10 mouse cellular contexts compared by ENCODE assay signal in the genomic region with DNA sequence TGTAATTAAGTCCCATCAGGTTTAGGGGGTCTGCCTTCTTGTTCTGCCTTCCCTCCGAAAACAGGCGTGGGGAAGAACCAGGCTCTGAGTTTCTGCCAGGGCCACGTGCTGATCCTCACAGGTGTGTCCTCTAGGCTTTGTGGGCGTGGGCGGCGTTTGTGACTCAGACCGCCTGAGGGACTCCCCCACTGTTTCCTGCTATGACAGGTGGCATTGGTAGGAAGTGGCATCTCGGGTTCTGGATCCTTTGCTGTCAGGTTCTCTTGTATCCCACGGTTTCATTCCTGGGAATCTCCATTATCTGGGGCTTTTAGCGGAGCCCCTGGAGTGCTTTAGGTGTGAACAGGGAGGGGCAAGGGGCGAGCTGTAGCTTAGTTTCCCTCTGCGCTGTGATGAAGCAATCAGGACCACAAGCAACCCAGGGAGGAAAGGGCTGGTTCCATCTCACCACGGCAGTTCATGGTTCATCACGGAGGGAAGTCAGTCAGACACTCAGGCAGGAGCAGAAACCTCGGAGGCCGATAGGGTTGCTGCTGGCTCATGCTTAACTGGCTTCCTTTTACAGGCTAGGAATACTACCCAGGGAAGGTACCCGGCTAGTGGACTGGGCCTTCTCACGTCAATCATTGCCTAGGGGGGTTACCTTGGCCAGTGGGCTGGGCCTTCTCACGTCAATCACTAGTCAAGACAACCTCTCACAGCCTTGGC. TPM values are rescaled to one million over a fixed set of nuclear protein-coding genes. Genes with fewer than 3 reads are reported as not detected.
DNase-seq lines count a peak whose midpoint lies in the region; ATAC-seq lines count a peak whose summit lies in the region.
"Had no signal": no experiment of that assay in that cellular context is flagged by ENCODE, and none has a peak within 500 bp of the region (broad histone marks: within the 10 kb centered on the region; RNA-seq: fewer than 3 reads in every experiment).

No protein-coding gene starts in this region.

- 0 out of 2 replicates have a peak, but pooled peaks have one; percentile 20 for ATAC-seq in megakaryocyte-erythroid progenitor cell, adult 5-6 weeks (replicated peaks; ENCODE audit: low FRiP score, low TSS enrichment, poor library complexity, severe bottlenecking)
- ATAC-seq in midbrain, embryonic 15.5 days (replicated peaks) = no peak

- H3K9me3 ChIP-seq in midbrain, embryonic 15.5 days = no peaks in the 10 kb centered on the region
- H3K9me3 ChIP-seq in limb, embryonic 10.5 days (replicated peaks) = no peaks in the 10 kb centered on the region
- H3K9me3 ChIP-seq: hindbrain, embryonic 15.5 days had no signal

- no peak overlapping the region for H3K27ac ChIP-seq in midbrain, embryonic 15.5 days
- H3K27ac ChIP-seq in limb, embryonic 10.5 days = no peak overlapping the region
- H3K27ac ChIP-seq: hindbrain, embryonic 15.5 days; midbrain, embryonic 10.5 days had no signal

- peak; percentile 41 for DNase-seq in lung, postnatal 25 days (ENCODE audit: low spot score)
- DNase-seq in lung, postnatal 36 days = no peak
- peak; percentile 61 for DNase-seq in brain, adult 2 months (ENCODE audit: low read depth, low spot score)
- peak; percentile 74 to 75 for DNase-seq in thymus, postnatal 10 days (ENCODE audit: low spot score in 2 of 2)
- DNase-seq in lung, postnatal 4 days = no peak
- DNase-seq in limb, embryonic 10.5 days (ENCODE audit: low spot score) = no peak

- H3K9ac ChIP-seq in midbrain, embryonic 15.5 days = no peak overlapping the region
- H3K9ac ChIP-seq: hindbrain, embryonic 15.5 days had no signal

- no peak overlapping the region for H3K4me2 ChIP-seq in midbrain, embryonic 15.5 days
- H3K4me2 ChIP-seq: hindbrain, embryonic 15.5 days had no signal

- 75% methylated on average over 19 of the region's 19 CpGs for WGBS in midbrain, embryonic 15.5 days
- 50% methylated on average over 19 of the region's 19 CpGs for WGBS in limb, embryonic 10.5 days

- no peaks in the 10 kb centered on the region for H3K4me1 ChIP-seq in midbrain, embryonic 15.5 days
- peaks cover 22% of the 10 kb centered on the region for H3K4me1 ChIP-seq in limb, embryonic 10.5 days
- H3K4me1 ChIP-seq: hindbrain, embryonic 15.5 days had no signal

- H3K27me3 ChIP-seq in midbrain, embryonic 15.5 days (replicated peaks) = no peaks in the 10 kb centered on the region
- peaks cover 49% of the 10 kb centered on the region for H3K27me3 ChIP-seq in limb, embryonic 10.5 days (ENCODE audit: low read depth, poor library complexity, severe bottlenecking)
- H3K27me3 ChIP-seq: hindbrain, embryonic 15.5 days had no signal

- H3K4me3 ChIP-seq in midbrain, embryonic 15.5 days = no peak overlapping the region
- no peak overlapping the region for H3K4me3 ChIP-seq in limb, embryonic 10.5 days
- H3K4me3 ChIP-seq: hindbrain, embryonic 15.5 days; midbrain, embryonic 10.5 days had no signal

- no peaks in the 10 kb centered on the region for H3K36me3 ChIP-seq in midbrain, embryonic 15.5 days (replicated peaks)
- no peaks in the 10 kb centered on the region for H3K36me3 ChIP-seq in limb, embryonic 10.5 days
- H3K36me3 ChIP-seq: hindbrain, embryonic 15.5 days; midbrain, embryonic 10.5 days had no signal

RNA-seq across cellular contexts. Expression of a gene that starts 33.5 kb away (rescaled TPM):
- 32.8 and 36.5 TPM in 2 replicates for total RNA-seq in megakaryocyte-erythroid progenitor cell, adult 5-6 weeks (2014; fragmentation: Nextera tagmentation)
- total RNA-seq in megakaryocyte-erythroid progenitor cell, adult 5-6 weeks (2017) = 69.8 and 87.1 TPM in 2 replicates
- polyA plus RNA-seq in midbrain, embryonic 15.5 days (2015; fragmentation: Nextera tagmentation; extraction: Ambion mirVana) = 98.0 and 115 TPM in 2 replicates
- 372 and 439 TPM in 2 replicates for polyA plus RNA-seq in limb, embryonic 10.5 days (2016; fragmentation: Nextera tagmentation; extraction: Ambion mirVana)

RNA-seq across cellular contexts. Expression of a gene that starts 33.9 kb away (rescaled TPM):
- total RNA-seq in megakaryocyte-erythroid progenitor cell, adult 5-6 weeks (2014; fragmentation: Nextera tagmentation) = 1,045 and 1,237 TPM in 2 replicates
- 386 and 612 TPM in 2 replicates for total RNA-seq in megakaryocyte-erythroid progenitor cell, adult 5-6 weeks (2017)
- polyA plus RNA-seq in midbrain, embryonic 15.5 days (2015; fragmentation: Nextera tagmentation; extraction: Ambion mirVana) = 1,028 and 1,049 TPM in 2 replicates
- 879 and 888 TPM in 2 replicates for polyA plus RNA-seq in limb, embryonic 10.5 days (2016; fragmentation: Nextera tagmentation; extraction: Ambion mirVana)

RNA-seq across cellular contexts. Expression of a gene that starts 34.0 kb away (rescaled TPM):
- not detected in 2 replicates for total RNA-seq in megakaryocyte-erythroid progenitor cell, adult 5-6 weeks (2014; fragmentation: Nextera tagmentation)
- total RNA-seq in megakaryocyte-erythroid progenitor cell, adult 5-6 weeks (2017) = not detected in 2 replicates
- polyA plus RNA-seq in midbrain, embryonic 15.5 days (2015; fragmentation: Nextera tagmentation; extraction: Ambion mirVana) = 6.6 and 6.8 TPM in 2 replicates
- 3.4 and 3.8 TPM in 2 replicates for polyA plus RNA-seq in limb, embryonic 10.5 days (2016; fragmentation: Nextera tagmentation; extraction: Ambion mirVana)

RNA-seq across cellular contexts. Expression of a gene that starts 34.2 kb away (rescaled TPM):
- total RNA-seq in megakaryocyte-erythroid progenitor cell, adult 5-6 weeks (2014; fragmentation: Nextera tagmentation) = 1.0 and 1.3 TPM in 2 replicates
- 3.7 and 6.9 TPM in 2 replicates for total RNA-seq in megakaryocyte-erythroid progenitor cell, adult 5-6 weeks (2017)
- 3.7 and 4.0 TPM in 2 replicates for polyA plus RNA-seq in midbrain, embryonic 15.5 days (2015; fragmentation: Nextera tagmentation; extraction: Ambion mirVana)
- polyA plus RNA-seq in limb, embryonic 10.5 days (2016; fragmentation: Nextera tagmentation; extraction: Ambion mirVana) = 1.4 and 1.7 TPM in 2 replicates

RNA-seq across cellular contexts. Expression of a gene that starts 54.5 kb away (rescaled TPM):
- not detected in 2 replicates for total RNA-seq in megakaryocyte-erythroid progenitor cell, adult 5-6 weeks (2014; fragmentation: Nextera tagmentation)
- total RNA-seq in megakaryocyte-erythroid progenitor cell, adult 5-6 weeks (2017) = not detected in 2 replicates
- polyA plus RNA-seq in midbrain, embryonic 15.5 days (2015; fragmentation: Nextera tagmentation; extraction: Ambion mirVana) = 18.1 and 20.1 TPM in 2 replicates
- 2.7 and 3.4 TPM in 2 replicates for polyA plus RNA-seq in limb, embryonic 10.5 days (2016; fragmentation: Nextera tagmentation; extraction: Ambion mirVana)

Comparison
In these comparisons a context has a peak if more than half of its experiments do, and no peak if none do; other contexts are left out.
1. DNase-seq: peak in lung, postnatal 25 days (single experiment), brain, adult 2 months (single experiment) and thymus, postnatal 10 days (2 of 2); none in lung, postnatal 36 days (single experiment), lung, postnatal 4 days (0 of 2) and limb, embryonic 10.5 days (single experiment).